Mouse (Mus musculus) liver, postnatal 0 days (tissue): ENCODE data around the gene Maco1.

ENCODE experiments used
- CTCF ChIP-seq: sonication (generic); IDR thresholded peaks from 2 replicates; pipeline ENCODE4 v1.5.1; 2016; ENCODE audit warnings: antibody characterized with exemption, low read depth
- EP300 ChIP-seq: IDR thresholded peaks from 2 replicates; pipeline ENCODE4 v1.6.1; 2016; ENCODE audit warnings: antibody characterized with exemption, low read depth, mild to moderate bottlenecking

GRCm38 (mm10) chr4:134847587-134847986, 5.6 kb downstream of the Maco1 start:
- no peak for TF ChIP-seq CTCF
- TF ChIP-seq EP300: no peak
